Mouse (Mus musculus) forebrain, embryonic 14.5 days (tissue): Measurements from ENCODE around the gene Ryr2. TPM values are rescaled to one million over a fixed set of nuclear protein-coding genes. Genes with fewer than 3 reads are reported as not detected.

Source experiments
- ATAC-seq: fragments of 200-750 bp; cut with Nextera tagmentation; 2 replicates; pipeline ENCODE4 v1.8.0; 2017; ENCODE audit warnings: mild to moderate bottlenecking, moderate library complexity
- DNase-seq: peaks from one replicate; pipeline ENCODE4 v3.0.0-alpha.2; 2015; ENCODE audit warnings: low spot score
- H3K27ac ChIP-seq: fragments of 300-500 bp; sonication (generic); 2 replicates; pipeline ENCODE4 v1.5.1; 2014; ENCODE audit warnings: low read depth, mild to moderate bottlenecking, control low read depth, low read length, moderate library complexity
- H3K27me3 ChIP-seq: fragments of 300-500 bp; sonication (generic); replicated peaks from 2 replicates; pipeline ENCODE4 v1.6.1; 2014; ENCODE audit warnings: low read length, control low read depth, mixed read lengths; ENCODE audit not compliant: control insufficient read depth, insufficient read depth
- H3K36me3 ChIP-seq: fragments of 300-500 bp; sonication (generic); 2 replicates; pipeline ENCODE4 v1.6.1; 2014; ENCODE audit warnings: low read length, control low read depth; ENCODE audit not compliant: control insufficient read depth, insufficient read depth
- H3K4me1 ChIP-seq: fragments of 300-500 bp; sonication (generic); 2 replicates; pipeline ENCODE4 v1.6.1; 2014; ENCODE audit warnings: antibody characterized with exemption, low read length, control low read depth; ENCODE audit not compliant: control insufficient read depth, insufficient read depth
- H3K4me2 ChIP-seq: fragments of 300-500 bp; sonication (generic); 2 replicates; pipeline ENCODE4 v1.6.1; 2014; ENCODE audit warnings: mild to moderate bottlenecking, control low read depth, low read length
- H3K4me3 ChIP-seq: fragments of 300-500 bp; sonication (generic); 2 replicates; pipeline ENCODE4 v1.5.1; 2014; ENCODE audit warnings: low read depth, low read length, control low read depth
- H3K9ac ChIP-seq: fragments of 300-500 bp; sonication (generic); 2 replicates; pipeline ENCODE4 v1.6.1; 2014; ENCODE audit warnings: mild to moderate bottlenecking, low read length, control low read depth, moderate library complexity
- H3K9me3 ChIP-seq: fragments of 300-500 bp; sonication (generic); replicated peaks from 2 replicates; pipeline ENCODE4 v1.6.1; 2016; ENCODE audit warnings: low read length, control low read depth, mixed read lengths; ENCODE audit not compliant: control insufficient read depth
- WGBS: fragments of 180-500 bp; shearing (Covaris S2); extraction: QIAGEN DNeasy Blood & Tissue Kit; methylation state at CpG from one replicate; pipeline ENCODE4 v1.1.7; 2014; 5-methylcytosine and 5-hydroxymethylcytosine counted together
- polyA plus RNA-seq: library from polyadenylated mRNA; unstranded; fragments of >200 nt; fragmentation: Nextera tagmentation; extraction: Ambion mirVana; gene quantifications from 2 replicates; pipeline ENCODE4 v1.2.1, GENCODE M21; 2014

Ryr2 gene
- polyA plus RNA-seq, 1 experiment from 2014 or later = 0.76 TPM

DNA sequence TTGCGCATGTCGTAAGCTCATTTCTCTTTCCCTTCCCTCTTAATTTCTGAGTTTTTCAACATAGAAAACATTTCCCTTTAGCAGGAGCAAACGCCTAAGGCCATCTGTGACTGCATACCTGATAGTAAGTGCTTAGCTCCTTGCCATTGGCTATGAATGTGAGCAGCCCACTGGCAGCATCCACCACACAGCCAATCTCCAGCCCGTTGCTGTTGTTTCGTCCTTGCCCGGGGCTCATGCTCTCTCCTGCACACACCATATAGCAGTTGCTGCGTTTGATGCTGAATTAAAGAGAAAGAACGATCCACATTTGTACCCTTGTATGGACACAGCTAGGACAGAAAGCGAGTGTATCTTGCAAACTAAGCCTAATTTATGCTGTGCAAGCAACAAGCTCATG lies 361.3 kb downstream of the Ryr2 start:
- 88% methylated on average over 9 of the region's 9 CpGs for WGBS
- no peak overlapping the region for H3K4me3 ChIP-seq
- no peaks in the 10 kb centered on the region for H3K36me3 ChIP-seq
- no peaks in the 10 kb centered on the region for H3K4me1 ChIP-seq
- ATAC-seq (no peak), DNase-seq (no peak)
- no peaks in the 10 kb centered on the region for H3K9me3 ChIP-seq
- H3K4me2 ChIP-seq = no peak overlapping the region
- H3K27ac ChIP-seq = no peak overlapping the region
- H3K9ac ChIP-seq = no peak overlapping the region
- H3K27me3 ChIP-seq = no peaks in the 10 kb centered on the region

DNA sequence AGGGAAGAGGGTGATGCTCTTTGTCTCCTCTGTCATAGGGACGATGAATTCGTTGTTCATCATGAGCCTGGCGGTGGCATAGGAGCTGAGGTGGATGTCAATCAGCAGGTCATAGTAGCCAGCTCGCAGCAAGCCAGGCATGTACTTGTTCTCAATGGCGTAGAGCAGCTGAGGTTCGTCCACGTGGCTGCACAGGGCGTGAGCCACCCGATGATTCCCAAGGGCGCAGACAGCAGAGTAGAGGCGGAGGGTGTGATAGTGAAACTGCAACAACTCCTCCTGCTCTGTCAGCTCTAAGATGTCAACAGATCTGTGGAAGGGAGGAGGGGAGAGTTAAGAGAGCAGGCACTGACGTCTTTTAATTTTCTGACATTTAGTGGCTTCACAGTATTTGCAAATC lies 368.5 kb downstream of the Ryr2 start:
- no peaks in the 10 kb centered on the region for H3K36me3 ChIP-seq
- no peak overlapping the region for H3K27ac ChIP-seq
- WGBS = 92% methylated on average over 12 of the region's 12 CpGs
- no peaks in the 10 kb centered on the region for H3K9me3 ChIP-seq
- no peak overlapping the region for H3K9ac ChIP-seq
- no peak overlapping the region for H3K4me3 ChIP-seq
- no peak overlapping the region for H3K4me2 ChIP-seq
- no peaks in the 10 kb centered on the region for H3K4me1 ChIP-seq
- ATAC-seq (no peak), DNase-seq (no peak)
- no peaks in the 10 kb centered on the region for H3K27me3 ChIP-seq

DNA sequence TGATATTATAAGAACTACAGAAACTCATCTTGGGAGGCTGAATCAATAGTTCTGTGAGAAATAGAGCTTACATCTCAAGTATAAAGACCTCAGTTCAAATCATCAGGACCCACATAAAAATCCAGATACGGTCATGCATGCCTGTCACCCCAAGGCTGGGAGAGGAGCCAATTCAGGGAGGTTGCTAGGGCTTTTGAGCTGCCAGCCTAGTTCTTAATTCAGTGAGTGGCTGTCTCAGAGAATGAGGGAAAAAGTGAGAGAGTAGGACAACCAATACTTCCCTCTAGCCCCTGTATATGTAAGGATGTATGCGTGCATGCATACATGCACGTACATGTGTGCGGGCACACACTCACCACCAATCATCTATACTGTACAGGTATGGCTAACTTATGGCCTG lies 390.5 kb downstream of the Ryr2 start:
- WGBS = 91% methylated on average over 4 of the region's 4 CpGs
- no peak for ATAC-seq
- peak; percentile 1 for DNase-seq

DNA sequence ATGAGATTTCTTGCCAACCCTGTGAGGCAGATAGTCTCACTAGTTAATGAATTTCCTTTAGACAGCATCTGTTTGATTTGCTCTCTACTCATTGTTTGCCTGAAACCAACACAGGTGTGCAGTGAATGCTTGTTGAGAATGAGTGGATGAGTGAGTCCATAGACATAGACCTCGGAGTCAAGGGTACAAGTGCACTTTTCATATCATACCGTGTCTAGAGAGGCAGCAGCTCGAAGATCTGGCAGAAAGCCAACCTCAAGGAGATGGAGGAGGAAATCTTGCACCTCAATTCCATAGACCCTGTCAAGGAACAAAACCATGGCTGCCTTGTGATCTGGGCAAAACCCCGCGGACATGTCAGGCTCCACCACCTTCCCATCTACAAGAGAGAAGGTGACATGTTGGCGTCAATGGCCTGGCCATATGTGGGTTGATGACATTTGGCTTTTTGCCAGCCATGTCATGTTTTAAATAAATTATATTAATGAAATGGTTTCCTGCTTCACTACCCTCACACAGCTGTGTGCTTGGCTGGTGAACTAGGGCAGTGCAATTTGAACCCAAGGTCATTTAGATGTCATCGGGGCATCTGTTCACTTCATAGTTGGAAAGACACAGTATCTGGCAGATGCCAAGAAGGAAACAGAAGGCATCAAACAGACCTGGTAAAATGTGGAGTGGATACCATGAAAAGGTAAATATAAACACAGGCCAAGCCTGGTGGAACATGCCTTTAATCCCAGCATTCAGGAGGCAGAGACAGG lies 396.9 kb downstream of the Ryr2 start:
- no peaks in the 10 kb centered on the region for H3K27me3 ChIP-seq
- 87% methylated on average over 7 of the region's 7 CpGs for WGBS
- H3K27ac ChIP-seq = no peak overlapping the region
- no peaks in the 10 kb centered on the region for H3K4me1 ChIP-seq
- ATAC-seq (no peak), DNase-seq (peak; percentile 0)
- no peak overlapping the region for H3K4me3 ChIP-seq
- H3K9ac ChIP-seq = no peak overlapping the region
- no peaks in the 10 kb centered on the region for H3K9me3 ChIP-seq
- no peaks in the 10 kb centered on the region for H3K36me3 ChIP-seq
- no peak overlapping the region for H3K4me2 ChIP-seq

More for the DNA sequence above, 390.5 kb downstream of the Ryr2 start:
- Histone ChIP-seq H3K27ac (no peak overlapping the region), H3K36me3 (no peaks in the 10 kb centered on the region), H3K4me1 (no peaks in the 10 kb centered on the region), H3K9ac (no peak overlapping the region), H3K9me3 (no peaks in the 10 kb centered on the region), H3K4me3 (no peak overlapping the region), H3K4me2 (no peak overlapping the region), H3K27me3 (no peaks in the 10 kb centered on the region)

DNA sequence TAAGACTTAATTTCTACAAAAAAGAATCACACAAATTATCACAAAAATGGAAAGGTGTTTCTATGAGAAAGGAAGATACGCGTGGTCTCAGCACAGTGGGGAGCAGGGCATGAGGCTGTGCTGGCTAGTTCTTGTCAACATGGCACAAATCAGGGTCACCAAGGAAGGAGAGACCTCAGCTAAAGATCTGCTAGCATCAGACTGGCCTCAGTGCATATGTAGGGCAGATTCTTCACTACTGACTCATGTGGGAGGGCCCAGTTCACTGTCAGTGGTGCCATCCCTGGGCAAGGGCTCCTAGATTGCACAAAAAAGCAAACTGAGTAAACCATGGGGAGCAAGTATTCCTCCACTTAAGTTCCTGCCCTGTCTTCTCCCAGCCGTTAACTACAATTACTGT lies 405.0 kb downstream of the Ryr2 start:
- H3K9ac ChIP-seq = no peak overlapping the region
- 95% methylated on average over 3 of the region's 3 CpGs for WGBS
- DNase-seq = no peak
- H3K4me1 ChIP-seq = no peaks in the 10 kb centered on the region
- H3K27ac ChIP-seq = no peak overlapping the region
- H3K27me3 ChIP-seq = no peaks in the 10 kb centered on the region
- no peak for ATAC-seq
- no peak overlapping the region for H3K4me2 ChIP-seq
- no peaks in the 10 kb centered on the region for H3K9me3 ChIP-seq
- H3K36me3 ChIP-seq = no peaks in the 10 kb centered on the region
- no peak overlapping the region for H3K4me3 ChIP-seq

DNA sequence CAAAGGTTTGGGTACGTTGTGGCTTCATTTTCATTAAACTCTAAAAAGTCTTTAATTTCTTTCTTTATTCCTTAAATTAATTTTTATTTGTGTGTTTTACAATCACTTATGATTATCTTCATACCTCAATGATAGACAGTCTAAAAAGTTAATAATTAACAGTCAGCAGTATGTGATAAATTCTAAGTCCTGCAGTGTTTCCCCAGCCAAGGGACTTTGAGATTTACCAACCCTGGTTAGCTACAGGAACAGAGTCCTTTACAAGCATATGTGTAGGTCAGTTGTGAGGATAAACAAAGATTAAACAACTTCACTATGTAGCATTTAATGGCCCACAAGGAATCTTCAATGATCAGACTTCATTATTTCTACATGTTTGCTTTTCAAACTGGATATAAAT lies 410.2 kb downstream of the Ryr2 start:
- no peaks in the 10 kb centered on the region for H3K4me1 ChIP-seq
- H3K9me3 ChIP-seq = no peaks in the 10 kb centered on the region
- H3K4me2 ChIP-seq = no peak overlapping the region
- no peak overlapping the region for H3K27ac ChIP-seq
- no peaks in the 10 kb centered on the region for H3K27me3 ChIP-seq
- ATAC-seq (no peak), DNase-seq (no peak)
- H3K36me3 ChIP-seq = no peaks in the 10 kb centered on the region
- 75% methylated on average over 1 of the region's 1 CpGs for WGBS
- H3K4me3 ChIP-seq = no peak overlapping the region
- H3K9ac ChIP-seq = no peak overlapping the region

DNA sequence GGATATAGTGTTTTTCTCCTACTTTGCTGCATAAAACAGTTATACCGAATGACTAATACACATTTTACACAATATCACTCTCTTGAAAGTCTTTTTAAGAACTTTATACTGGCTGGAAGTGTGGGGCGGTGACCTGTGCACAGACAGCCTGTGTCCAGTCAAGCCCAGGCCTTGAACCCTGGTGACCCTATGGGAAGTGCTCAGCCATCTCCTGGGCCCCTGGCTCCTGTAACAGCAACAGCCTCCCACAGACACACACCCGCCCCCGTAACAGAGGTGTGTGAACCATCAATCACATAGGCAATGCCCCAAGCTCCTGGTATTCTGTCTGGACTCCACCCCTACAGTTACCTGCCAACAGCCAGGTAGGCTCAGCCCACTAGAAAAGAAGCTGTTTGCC lies 424.9 kb downstream of the Ryr2 start:
- no peak overlapping the region for H3K4me2 ChIP-seq
- no peak overlapping the region for H3K4me3 ChIP-seq
- no peaks in the 10 kb centered on the region for H3K4me1 ChIP-seq
- ATAC-seq (no peak), DNase-seq (no peak)
- no peaks in the 10 kb centered on the region for H3K27me3 ChIP-seq
- no peaks in the 10 kb centered on the region for H3K9me3 ChIP-seq
- no peak overlapping the region for H3K9ac ChIP-seq
- no peak overlapping the region for H3K27ac ChIP-seq
- 93% methylated on average over 4 of the region's 4 CpGs for WGBS
- H3K36me3 ChIP-seq = no peaks in the 10 kb centered on the region

DNA sequence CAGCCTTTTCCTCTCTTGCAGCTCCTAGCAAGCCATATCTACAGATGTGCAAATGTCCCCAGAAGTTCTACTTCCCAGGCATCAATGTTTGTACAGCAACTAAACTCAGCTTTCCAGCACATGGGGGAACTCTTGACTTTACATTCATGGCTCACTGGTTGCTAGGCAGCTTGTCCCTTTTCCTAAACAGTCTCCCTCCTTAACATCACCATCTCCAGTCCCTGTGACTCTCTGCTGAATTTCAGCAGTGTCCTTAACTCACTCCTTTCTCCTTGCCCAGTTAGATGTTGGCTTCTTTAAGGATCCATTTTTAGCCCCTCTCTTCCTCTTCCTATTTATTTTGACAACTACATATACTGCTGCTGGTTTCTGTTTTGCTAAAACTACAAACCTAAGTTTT lies 443.9 kb downstream of the Ryr2 start:
- Histone ChIP-seq H3K27me3 (no peaks in the 10 kb centered on the region), H3K4me2 (no peak overlapping the region), H3K9me3 (no peaks in the 10 kb centered on the region), H3K4me1 (no peaks in the 10 kb centered on the region), H3K9ac (no peak overlapping the region), H3K4me3 (no peak overlapping the region), H3K27ac (no peak overlapping the region), H3K36me3 (no peaks in the 10 kb centered on the region)
- ATAC-seq (no peak), DNase-seq (no peak)

DNA sequence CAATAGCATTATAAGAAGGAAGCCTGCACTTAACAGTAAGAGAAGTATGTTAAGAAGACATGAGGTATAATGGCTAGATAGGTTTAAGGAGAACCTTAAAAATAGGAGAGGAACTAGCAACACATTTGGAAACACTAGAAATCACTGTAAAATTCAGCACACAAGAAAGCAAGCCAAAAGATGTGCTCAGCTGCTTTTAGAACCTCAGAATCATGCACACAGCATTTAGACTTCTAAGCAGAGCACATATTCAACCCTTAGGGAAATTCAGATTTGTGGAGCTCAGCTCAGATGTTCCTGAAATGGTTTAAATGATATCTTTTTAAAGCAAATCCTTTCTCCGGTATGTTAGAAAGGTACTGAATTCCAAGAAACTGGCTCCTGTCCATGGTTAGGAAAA lies 461.9 kb downstream of the Ryr2 start:
- 98% methylated on average over 1 of the region's 1 CpGs for WGBS
- no peak overlapping the region for H3K4me2 ChIP-seq
- no peak overlapping the region for H3K27ac ChIP-seq
- no peaks in the 10 kb centered on the region for H3K9me3 ChIP-seq
- no peaks in the 10 kb centered on the region for H3K4me1 ChIP-seq
- DNase-seq (no peak), ATAC-seq (no peak)
- H3K9ac ChIP-seq = no peak overlapping the region
- H3K27me3 ChIP-seq = no peaks in the 10 kb centered on the region
- H3K4me3 ChIP-seq = no peak overlapping the region
- H3K36me3 ChIP-seq = no peaks in the 10 kb centered on the region
